Mouse (Mus musculus) erythroblast, adult 5-6 weeks (primary cell): ENCODE results near the gene Tor4a. TPM values are rescaled to one million over a fixed set of nuclear protein-coding genes. Genes with fewer than 3 reads are reported as not detected.

ENCODE experiments used
- ATAC-seq: replicated peaks from 2 replicates; pipeline ENCODE4 v1.8.0; 2016; ENCODE audit warnings: moderate number of reproducible peaks, mild to moderate bottlenecking, moderate TSS enrichment, inconsistent platforms; ENCODE audit not compliant: poor library complexity, low FRiP score, severe bottlenecking
- total RNA-seq, 2 experiments: library from RNA; stranded (forward) in 1 of 2; stranded (reverse) in 1 of 2; fragments of 150-400 nt in 1 of 2; fragments of 200-764, 138-1000 nt in 1 of 2; gene quantifications; 2 replicates each; pipeline versions ENCODE4 v1.2.3 to v1.2.4; 2015 to 2017; ENCODE audit warnings: low replicate concordance in 2 of 2

The Tor4a gene
- total RNA-seq, 2 experiments from 2014 or later: 3.1 to 7.4 TPM

DNA sequence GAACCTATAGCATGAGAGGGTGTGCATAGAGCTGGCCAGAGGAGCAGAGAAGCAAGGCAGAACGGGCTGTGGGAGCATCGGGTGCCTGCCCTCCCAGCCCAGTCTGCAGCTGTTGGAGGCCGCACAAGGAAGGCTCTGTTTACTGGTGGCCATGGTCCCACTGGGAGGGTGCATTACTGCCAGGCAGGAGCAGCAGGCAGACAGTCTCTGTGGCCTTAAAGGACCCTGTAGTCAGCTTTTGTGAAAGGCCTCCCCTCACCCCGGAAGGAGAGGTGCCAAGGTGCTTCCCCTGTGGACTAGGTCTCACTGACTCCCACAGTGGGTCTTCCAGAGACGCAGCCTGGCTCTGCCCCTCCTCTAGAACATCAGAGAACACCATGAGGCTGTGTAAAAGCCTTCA lies 30.2 kb upstream of the Tor4a start:
- ATAC-seq: no peak

DNA sequence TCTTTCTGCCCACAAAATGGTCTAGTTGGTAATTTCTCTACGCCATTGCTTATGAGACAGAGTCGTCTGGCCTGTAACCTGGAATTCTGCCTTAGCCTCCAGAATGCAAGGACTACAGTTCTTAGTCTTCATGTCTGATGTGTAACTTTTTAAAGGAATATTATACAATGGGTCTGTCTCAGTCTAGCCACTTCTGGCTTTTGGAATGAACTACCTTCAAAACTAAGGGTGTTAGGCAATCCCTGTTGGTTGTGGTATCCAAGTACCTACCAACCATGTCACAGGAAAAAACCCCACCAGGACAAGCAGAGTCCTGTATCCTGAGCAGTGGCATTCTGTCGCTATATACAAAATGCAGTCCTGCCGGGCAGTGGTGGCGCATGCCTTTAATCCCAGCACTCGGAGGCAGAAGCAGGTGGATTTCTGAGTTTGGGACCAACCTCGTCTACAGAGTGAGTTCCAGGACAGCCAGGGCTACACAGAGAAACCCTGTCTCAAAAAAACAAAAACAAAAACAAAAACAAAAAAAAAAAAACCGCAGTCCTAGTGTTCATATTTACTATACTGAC lies 29.2 kb upstream of the Tor4a start:
- no peak for ATAC-seq

GRCm38 (mm10) chr2:25224766-25225752 lies 28.4 kb upstream of the Tor4a start:
- peak; percentile 77 for ATAC-seq

DNA sequence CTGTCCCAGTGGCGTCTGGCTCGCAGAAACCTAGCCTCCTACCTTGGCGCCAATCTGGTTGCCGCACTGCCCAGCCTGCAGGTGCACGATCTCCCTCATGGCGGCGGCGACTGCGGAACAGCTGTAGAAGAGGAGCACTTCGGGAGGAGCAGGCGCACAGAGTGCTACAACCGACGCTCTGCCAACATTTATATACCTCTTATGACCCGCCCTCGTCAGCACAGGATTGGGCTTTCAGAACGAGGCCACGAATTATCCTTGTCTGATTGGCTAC lies 27.7 kb upstream of the Tor4a start, which contains the start of gene Tubb4b:
Gene Tubb4b (minus strand): TSS at position 211 of the 274 bp plus-strand sequence.
- no peak for ATAC-seq

GRCm38 (mm10) chr2:25223681-25224491 lies 27.2 kb upstream of the Tor4a start:
- ATAC-seq: peak; percentile 69

DNA sequence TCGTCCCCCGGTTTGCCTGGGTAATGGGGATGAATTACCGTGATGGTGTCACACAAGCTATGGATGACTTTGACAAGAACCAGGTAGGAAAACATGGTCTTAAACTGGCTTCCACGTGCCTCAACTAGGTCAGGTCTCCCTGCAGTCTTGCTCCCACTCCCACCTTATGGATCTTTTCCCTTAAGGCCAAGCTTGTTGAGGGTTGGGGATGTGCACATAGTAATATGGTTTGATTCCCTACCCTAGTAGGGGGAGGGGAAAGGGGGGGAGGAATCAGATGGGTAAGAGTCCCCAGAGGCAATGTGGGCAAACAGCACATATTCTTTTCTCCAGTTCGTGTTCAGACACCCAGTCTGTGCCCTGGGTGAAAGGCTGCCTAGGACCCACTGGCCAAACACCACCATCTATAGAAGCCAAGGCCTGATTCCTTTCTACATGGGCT lies 24.7 kb upstream of the Tor4a start:
- ATAC-seq: no peak

- ATAC-seq: no peak
Observed at GRCm38 (mm10) chr2:25218445-25218844, 21.8 kb upstream of the Tor4a start, which contains the start of gene Fam166a. Fam166a (plus strand) TSS chr2:25218745.

- ATAC-seq: no peak
Observed at GRCm38 (mm10) chr2:25217666-25218065, 21.0 kb upstream of the Tor4a start.

- no peak for ATAC-seq
Observed at GRCm38 (mm10) chr2:25214444-25214843, 17.8 kb upstream of the Tor4a start, which contains the start of gene Stpg3. Stpg3 (minus strand) TSS chr2:25214637.

GRCm38 (mm10) chr2:25213266-25213865 lies 16.7 kb upstream of the Tor4a start:
- ATAC-seq: no peak

DNA sequence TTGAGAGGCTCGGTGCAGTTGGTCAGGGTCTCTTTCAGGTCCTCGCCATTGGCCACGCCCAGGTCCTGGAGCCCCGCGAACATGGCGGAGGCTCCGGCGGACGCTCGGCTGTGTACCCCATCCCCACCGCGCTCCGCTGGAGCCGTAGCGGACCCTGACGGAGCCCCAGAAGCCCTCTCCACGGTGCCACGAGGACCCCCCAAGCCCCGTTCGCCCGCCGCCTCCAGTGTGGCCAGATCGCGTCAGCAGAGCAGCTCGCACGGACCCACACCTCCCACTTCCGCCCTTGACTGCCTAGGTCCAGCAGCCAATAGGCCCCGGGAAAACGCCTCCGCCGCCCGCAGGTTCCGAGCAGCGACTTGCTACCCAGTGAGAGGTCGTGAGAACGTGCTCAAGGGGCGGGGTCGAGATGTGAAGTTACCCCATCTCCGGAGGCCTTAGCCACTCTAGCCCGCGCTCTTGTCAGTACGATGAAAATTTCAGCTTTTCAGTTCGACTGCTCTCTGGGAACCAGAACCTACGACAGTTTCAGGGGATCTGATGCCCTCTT lies 14.5 kb upstream of the Tor4a start, which contains the start of gene Nelfb:
Gene Nelfb (minus strand): TSS at position 369 of the 550 bp plus-strand sequence.
- peak; percentile 93 for ATAC-seq

DNA sequence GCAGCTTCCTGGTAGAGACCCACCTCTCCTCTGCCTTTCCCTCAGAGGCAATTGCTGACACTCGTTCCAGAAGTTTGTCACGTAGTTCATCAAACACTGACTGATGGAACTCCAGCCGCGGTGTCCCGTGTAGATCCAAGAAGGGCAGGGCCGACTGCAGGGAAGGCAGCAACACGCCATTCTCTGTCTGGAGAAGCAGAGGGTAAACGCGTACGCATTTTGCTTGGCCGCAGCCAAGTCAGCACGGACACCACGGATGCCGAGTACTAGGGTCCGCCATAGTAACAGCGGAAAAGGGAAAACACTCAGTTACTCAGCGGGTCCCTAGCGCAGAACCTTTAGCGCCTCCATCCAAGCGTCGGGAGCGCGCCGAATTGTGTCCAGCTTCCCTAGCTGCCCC lies 14.0 kb upstream of the Tor4a start:
- peak; percentile 48 for ATAC-seq

DNA sequence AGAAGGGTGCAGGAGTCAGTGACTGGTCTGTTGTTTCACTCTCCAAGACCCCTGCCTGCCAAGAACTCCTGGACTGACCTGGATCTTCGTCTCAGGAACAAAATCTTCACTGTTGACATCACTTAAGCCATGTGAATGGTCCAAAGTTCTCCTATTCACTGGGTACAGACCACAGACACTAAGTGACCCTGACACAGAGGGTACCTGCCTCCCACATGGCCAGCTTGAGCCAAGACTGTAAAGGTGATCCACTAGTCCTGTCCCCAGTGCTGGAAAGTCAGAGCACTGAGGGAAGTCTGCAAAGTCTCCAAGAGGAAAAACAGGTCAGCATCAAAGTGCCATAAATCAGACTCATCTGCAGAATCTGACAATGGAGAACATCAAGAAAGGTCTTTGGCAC lies 10.9 kb upstream of the Tor4a start:
- ATAC-seq: no peak

DNA sequence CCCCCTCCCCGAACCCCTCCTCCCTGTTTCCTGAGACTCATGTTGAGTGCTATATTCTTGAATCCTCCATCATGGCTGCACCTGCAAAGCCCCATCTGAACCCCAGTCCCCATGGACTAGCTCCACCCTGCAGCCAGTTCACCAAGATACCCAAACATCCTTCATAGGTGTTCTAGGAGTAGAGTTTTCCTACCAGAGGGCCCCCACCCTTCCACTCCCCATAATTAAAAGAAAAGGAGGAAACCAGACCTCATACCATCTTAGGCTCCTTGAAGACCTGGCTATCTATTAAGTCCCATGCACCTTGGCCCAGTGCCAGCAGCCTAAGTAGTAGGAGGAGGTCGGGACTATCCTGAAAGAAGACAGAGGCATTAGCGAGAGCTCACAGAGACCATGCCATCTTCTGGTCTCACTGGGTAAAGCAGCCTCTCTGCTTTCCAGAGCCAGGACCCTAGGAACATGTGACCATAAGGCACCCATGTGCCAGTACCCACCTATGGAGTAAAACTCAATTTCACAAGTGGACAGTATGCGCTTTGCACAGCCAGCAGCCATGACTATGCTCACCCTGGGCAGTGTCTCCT lies 7.0 kb upstream of the Tor4a start:
- peak; percentile 71 for ATAC-seq

GRCm38 (mm10) chr2:25200631-25201030 lies 3.9 kb upstream of the Tor4a start:
- ATAC-seq: no peak

DNA sequence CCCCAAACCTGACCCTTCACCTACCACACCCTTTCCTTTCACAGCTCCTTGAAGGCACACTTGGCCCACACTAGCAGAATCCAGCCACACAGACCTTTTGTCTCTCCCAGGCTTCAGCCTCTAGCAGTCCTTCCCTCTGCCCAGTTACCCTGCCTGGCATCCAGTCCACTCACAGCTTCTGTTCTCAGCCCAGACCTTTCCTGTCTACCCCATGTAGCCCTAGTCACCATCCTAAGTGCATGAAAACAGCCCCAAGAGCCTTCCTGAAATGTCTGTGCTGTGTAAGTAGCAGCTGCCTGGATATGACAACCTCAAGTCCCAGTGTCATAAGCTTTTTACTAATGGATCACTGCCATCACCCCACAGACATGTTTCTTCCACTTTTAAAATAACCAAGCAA lies 1.3 kb upstream of the Tor4a start:
- ATAC-seq: no peak

DNA sequence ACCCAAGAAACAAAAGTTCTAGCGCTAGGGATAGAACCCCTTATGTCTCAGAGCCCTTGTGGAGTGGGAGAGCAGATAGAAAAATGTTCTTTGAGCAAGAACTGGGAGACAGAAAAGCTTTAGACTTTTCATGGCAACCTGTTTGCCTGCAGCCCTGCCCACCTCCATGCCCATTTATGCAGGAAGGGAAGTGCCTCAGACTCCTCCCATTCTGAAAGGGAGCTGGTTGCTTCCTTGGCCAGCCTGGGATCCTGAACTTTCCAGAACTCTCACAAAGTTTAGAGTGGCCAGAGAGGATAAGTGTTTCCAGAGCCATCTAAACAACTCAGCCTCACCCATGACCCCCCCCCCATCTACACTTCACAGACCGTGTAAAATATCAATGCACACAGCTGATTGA lies 505 bp upstream of the Tor4a start:
- no peak for ATAC-seq

DNA sequence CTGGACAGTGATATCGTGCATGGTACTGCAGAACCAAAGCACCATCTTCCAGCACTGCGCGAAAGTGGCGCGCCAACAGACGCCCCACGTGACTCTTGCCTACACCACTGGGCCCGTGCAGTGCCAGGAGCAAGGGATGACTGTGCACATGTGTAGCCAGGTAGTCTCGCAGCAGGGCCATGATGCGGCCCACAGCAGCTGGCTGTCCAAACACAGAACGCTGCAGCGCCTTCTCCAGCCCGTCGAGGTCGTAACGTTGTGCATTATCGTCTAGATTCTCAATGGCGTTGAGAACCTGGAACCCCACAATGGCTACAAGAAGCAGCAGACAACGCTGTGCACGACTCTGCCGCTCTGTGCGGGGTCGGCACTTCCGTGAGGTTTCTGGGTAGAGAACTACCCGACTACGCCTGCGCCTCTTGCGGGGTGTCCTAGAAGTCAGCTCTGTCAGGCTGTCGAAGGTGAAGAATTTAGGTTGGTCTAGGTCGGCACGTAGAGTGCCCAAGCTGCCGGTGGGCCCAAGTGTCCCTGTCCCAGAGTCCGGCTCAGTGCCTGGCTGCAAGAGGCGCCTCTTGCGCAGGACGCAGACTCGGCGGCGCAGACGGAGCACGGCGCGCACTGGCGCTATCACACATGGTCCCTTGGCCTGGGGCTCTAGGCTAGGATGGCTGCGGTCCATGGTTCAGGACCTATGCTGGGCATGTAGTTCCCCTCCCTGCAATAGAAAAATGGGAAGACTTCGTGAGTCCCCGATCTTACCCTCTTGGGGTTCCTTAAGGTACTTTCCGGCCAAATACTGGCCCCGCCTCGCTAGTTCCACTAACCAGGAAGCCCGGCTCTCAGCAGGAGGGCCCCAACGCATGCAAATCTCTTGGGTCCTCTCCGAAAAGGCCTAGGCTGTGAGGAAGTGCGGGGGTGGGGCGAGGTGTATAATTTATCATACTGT lies 1.2 kb downstream of the Tor4a start:
- peak; percentile 84 for ATAC-seq
